Mouse (Mus musculus) urinary bladder, adult 2 months (tissue): ENCODE results near the gene Rnf24. TPM values are rescaled to one million over a fixed set of nuclear protein-coding genes. Genes with fewer than 3 reads are reported as not detected.

Experiments
- DNase-seq: peaks from one replicate; pipeline ENCODE4 v3.0.0; 2022; ENCODE audit warnings: low spot score
- polyA plus RNA-seq: library from polyadenylated mRNA; depleted of rRNA; stranded (reverse); fragments of >200 nt; gene quantifications from 2 replicates; pipeline ENCODE4 v1.2.3, GENCODE M21; 2012; rRNA removed

Gene Rnf24
- polyA plus RNA-seq, 1 experiment: 5.4 TPM

- DNase-seq: no peak
These were observed 89.7 kb downstream of the Rnf24 start for GRCm38 (mm10) chr2:131262680-131263670.

GRCm38 (mm10) chr2:131262213-131262672 is 90.4 kb downstream of the Rnf24 start, which contains the start of gene Pank2:
TSS of gene Pank2 (plus strand) at chr2:131262495.
- DNase-seq: peak; percentile 97

GRCm38 (mm10) chr2:131261481-131262212 is 91.0 kb downstream of the Rnf24 start:
- DNase-seq: no peak

- DNase-seq: no peak
These were observed 92.0 kb downstream of the Rnf24 start for GRCm38 (mm10) chr2:131260544-131261307.

GRCm38 (mm10) chr2:131258693-131259092 is 94.0 kb downstream of the Rnf24 start:
- no peak for DNase-seq

GRCm38 (mm10) chr2:131255738-131256137 is 97.0 kb downstream of the Rnf24 start:
- no peak for DNase-seq

GRCm38 (mm10) chr2:131254329-131254713 is 98.4 kb downstream of the Rnf24 start:
- no peak for DNase-seq

DNA sequence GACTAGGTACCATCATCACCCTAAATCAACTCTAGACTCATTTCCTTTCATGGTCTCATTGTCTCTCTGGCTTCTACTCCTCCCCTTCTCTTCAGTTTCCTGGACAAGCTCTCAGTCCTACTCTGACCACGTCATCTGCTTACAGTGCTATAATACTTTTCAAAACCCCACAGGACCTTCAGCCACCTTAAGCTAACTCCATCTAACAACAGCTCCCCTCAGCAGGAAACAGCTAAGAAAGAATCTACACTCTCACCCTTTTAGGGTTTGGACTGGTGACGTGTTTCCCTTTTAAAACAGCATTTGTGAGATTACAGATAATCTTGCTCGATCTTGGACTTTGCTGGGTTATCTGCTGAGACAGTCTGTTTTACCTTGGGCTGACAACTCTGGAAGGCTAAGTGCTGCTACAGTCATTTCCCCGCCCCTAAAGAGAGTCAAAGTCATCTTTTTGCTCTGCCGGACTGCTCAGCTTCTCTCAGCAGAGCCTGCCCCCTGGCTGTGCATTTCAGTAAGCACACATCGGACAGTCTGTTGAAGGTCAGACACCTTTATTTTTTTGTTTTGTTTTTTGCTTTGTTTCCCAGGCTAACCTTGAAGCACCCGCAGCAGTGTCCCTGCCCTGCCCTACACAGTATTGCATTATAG is 98.9 kb downstream of the Rnf24 start:
- no peak for DNase-seq

Other genes starting within 250 kb of the Rnf24 start
- gene Hspa12b, start 225.6 kb downstream of the Rnf24 start, polyA plus RNA-seq: 33.1 and 34.8 TPM in 2 replicates
- not detected in 2 replicates for gene Gm11037, start 219.4 kb downstream of the Rnf24 start, polyA plus RNA-seq
- gene 1700037H04Rik, start 192.8 kb downstream of the Rnf24 start, polyA plus RNA-seq: 51.9 and 54.5 TPM in 2 replicates
- gene Cenpb, start 172.8 kb downstream of the Rnf24 start, polyA plus RNA-seq: 60.4 and 94.3 TPM in 2 replicates
- gene Cdc25b, start 165.9 kb downstream of the Rnf24 start, polyA plus RNA-seq: 38.9 and 39.3 TPM in 2 replicates
- gene Spef1, start 165.6 kb downstream of the Rnf24 start, polyA plus RNA-seq: 10.3 and 12.4 TPM in 2 replicates
- 40.0 and 44.7 TPM in 2 replicates for gene Ap5s1, start 145.8 kb downstream of the Rnf24 start, polyA plus RNA-seq
- gene Mavs, start 118.8 kb downstream of the Rnf24 start, polyA plus RNA-seq: 47.2 and 50.2 TPM in 2 replicates
- 27.0 and 33.0 TPM in 2 replicates for gene Pank2, start 90.4 kb downstream of the Rnf24 start, polyA plus RNA-seq
- gene Smox, start 138.6 kb upstream of the Rnf24 start, polyA plus RNA-seq: 16.7 and 18.4 TPM in 2 replicates
- 0.97 and 1.1 TPM in 2 replicates for gene Adra1d, start 209.4 kb upstream of the Rnf24 start, polyA plus RNA-seq